Mouse (Mus musculus): ENCODE data around the gene Odf3l2. TPM values are rescaled to one million over a fixed set of nuclear protein-coding genes. Genes with fewer than 3 reads are reported as not detected.

Odf3l2 gene
- total RNA-seq, 2 experiments from 2014 or later, result not detected

DNA sequence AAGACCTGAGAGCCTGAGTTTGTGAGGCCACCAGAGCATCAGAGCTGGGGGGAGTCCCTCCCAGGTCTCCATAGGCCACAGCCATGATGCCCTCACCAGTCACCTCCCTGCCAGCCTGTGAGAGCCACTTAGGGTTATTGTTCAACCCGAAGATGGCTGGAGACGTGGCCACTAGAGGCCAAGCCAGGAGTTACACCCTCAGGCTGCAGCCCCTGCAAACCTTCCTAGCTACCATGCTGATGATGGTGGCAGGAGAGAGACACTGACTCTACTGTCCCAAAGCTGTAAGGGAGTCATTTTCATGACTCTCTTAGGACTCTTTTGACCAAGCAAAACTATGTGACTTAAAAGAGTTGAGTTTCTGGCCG, 26.5 kb upstream of the Odf3l2 start:
- no peak for ATAC-seq (replicated peaks; ENCODE audit: low FRiP score, poor library complexity, severe bottlenecking)

- ATAC-seq (replicated peaks; ENCODE audit: low FRiP score, poor library complexity, severe bottlenecking), result no peak
Observed at GRCm38 (mm10) chr10:79671396-79672087, 26.0 kb upstream of the Odf3l2 start.

DNA sequence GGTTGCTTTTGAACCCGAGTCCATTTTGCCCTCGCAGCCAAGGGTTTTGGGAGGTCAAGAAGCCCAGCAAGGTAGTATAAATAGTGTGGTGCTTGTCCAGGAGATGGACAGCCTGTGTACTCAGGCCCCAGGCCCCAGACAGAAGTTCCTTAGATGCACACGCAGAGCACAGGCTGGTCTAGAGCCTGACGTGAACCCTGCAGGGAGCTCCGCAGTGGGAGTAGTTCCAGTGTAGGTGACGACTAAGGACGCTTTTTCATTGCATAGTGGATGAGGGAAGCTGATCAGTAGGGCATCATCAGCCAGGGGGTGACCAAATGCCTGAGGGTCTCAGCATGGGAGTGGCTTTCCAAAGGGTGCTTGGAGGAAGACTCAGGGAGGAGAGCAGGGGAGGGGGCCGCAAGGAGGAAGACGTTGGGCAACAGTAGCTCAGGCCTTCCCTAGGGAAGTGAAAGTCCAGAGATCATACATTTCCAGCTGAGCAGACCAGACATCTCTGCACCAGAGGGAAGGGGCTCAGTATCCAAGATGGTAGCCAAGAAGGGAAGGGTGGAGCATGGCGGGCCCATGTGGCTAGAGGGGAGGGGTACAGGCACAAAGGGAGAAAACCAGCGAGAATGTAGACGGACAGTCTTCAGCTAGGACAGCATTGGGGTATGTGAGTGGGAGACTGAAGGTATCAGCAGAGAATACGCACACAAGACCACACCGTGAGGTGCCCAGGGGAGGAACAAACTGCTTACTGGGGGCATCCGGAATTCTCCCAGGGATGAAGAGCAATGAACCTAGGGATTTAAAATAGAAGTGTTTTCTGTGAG, 24.7 kb upstream of the Odf3l2 start:
- ATAC-seq (replicated peaks; ENCODE audit: low FRiP score, poor library complexity, severe bottlenecking), result no peak

DNA sequence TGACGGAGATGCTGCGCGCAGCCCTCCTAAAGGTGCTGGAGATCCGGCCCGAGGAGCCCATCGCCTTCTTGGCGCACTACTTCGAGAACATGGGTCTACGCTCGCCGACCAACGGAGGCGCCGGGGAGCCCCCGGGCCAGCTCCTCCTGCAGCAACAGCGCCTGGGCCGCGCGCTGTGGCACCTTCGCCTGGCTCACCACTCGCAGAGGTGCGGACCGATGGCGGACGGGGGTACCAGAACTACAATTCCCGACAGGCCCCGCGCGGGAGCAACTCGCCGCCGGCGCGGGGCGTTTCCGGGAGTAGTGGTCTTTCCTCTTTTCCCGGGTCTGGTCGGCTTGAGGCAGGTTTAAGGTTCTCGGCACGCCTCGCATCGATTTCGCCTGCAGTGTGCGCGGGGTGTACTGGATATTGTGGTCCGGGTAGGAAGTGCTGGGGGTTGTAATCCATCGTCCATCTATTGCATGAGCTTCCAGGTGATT, 24.1 kb upstream of the Odf3l2 start:
- ATAC-seq (replicated peaks; ENCODE audit: low FRiP score, poor library complexity, severe bottlenecking), result 0 out of 2 replicates have a peak, but pooled peaks have one; percentile 22

DNA sequence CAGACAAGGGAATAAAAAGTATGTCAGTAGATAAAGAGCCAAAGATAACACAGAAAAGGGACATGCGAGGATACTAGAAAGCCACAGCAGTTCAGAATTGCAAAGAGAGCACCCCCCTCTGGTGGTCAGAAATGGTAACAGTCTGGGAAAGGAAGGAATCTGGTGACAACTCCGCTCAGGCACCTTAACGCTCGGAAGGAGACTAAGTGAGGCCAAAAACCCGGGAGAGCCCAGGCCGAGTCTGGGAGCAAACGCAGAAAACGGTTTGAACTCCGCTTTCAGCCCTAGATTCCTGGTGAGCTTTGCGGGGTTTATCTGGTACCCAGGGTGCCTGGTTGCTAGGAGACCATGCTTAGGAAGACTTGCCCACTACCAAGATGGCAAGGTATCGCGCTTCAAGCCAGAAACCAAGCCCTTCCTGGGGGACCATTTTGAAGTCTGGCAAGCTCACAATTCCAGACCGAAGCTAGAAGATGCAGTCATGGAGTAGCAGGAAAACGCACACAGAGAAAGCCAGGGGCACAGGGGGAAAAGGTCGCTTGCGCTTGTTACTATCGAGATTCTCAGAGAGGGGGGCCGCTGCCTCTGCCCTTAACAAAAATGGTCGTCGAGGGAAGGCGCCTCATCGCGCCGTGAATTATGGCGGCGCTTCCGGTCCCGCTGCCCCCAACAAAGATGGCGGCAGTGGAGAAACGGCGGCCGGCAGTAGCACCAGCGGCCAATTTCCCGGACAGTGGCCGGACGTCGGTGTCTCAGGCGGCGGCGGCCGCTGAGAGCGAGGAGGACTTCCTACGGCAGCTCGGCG, 23.4 kb upstream of the Odf3l2 start, which contains the start of gene Tpgs1:
Tpgs1 (plus strand) TSS at position 599 of the 805 bp plus-strand sequence.
- peak; percentile 87 for ATAC-seq (replicated peaks; ENCODE audit: low FRiP score, poor library complexity, severe bottlenecking)

GRCm38 (mm10) chr10:79668076-79668475, 22.5 kb upstream of the Odf3l2 start:
- no peak for ATAC-seq (replicated peaks; ENCODE audit: low FRiP score, poor library complexity, severe bottlenecking)

- ATAC-seq (replicated peaks; ENCODE audit: low FRiP score, poor library complexity, severe bottlenecking), result no peak
Observed at GRCm38 (mm10) chr10:79666493-79666892, 21.0 kb upstream of the Odf3l2 start.

- no peak for ATAC-seq (replicated peaks; ENCODE audit: low FRiP score, poor library complexity, severe bottlenecking)
Observed at GRCm38 (mm10) chr10:79665051-79665450, 19.5 kb upstream of the Odf3l2 start.

- ATAC-seq (replicated peaks; ENCODE audit: low FRiP score, poor library complexity, severe bottlenecking), result peak; percentile 60
Observed at GRCm38 (mm10) chr10:79664131-79664665, 18.7 kb upstream of the Odf3l2 start, which contains the start of gene Madcam1. Gene Madcam1 (plus strand): TSS chr10:79664559.

GRCm38 (mm10) chr10:79661861-79662260, 16.3 kb upstream of the Odf3l2 start:
- ATAC-seq (replicated peaks; ENCODE audit: low FRiP score, poor library complexity, severe bottlenecking), result no peak

- ATAC-seq (replicated peaks; ENCODE audit: low FRiP score, poor library complexity, severe bottlenecking), result no peak
Observed at GRCm38 (mm10) chr10:79660298-79660697, 14.8 kb upstream of the Odf3l2 start.

DNA sequence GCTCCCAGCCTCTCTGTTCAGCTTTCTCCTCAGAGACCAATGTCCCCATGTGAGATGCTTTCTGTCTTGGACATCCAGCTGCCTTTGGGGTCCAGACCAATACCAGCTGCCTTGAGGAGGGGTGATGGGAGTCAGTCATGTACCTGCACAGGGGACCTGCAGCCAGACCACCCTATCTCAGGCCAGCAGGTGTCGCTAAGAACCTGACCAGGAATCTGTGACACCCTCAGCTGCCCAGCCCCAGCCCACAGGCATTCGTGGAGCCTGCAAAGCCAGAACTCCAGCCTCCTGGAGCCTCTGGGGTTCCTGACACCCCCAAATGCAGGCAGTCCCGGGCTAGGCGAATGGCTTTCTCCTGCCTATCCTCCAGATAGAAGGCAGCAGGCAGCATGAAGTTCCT, 13.3 kb upstream of the Odf3l2 start:
- ATAC-seq (replicated peaks; ENCODE audit: low FRiP score, poor library complexity, severe bottlenecking), result peak; percentile 61

DNA sequence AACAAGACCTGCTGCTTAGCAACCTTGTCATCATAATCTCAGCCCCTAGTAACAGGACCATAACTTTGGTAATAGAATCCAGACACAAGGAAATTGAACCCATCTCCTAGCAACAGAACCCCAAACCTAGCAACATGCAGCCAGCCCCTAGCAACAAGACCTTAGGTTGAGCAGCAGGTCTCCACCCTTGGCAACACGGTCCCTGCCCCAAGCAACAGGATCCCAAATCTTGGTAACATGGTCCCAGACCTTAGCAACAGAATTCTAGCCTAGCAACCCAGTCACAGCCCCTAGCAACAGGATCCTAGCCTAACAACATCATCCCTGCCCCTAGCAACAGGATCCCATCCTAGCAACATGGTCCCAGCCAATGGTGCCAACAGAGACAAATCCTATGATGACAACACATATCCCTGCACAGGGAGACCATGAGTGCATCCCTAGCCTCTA, 9.4 kb upstream of the Odf3l2 start:
- no peak for ATAC-seq (replicated peaks; ENCODE audit: low FRiP score, poor library complexity, severe bottlenecking)

GRCm38 (mm10) chr10:79652789-79653188, 7.3 kb upstream of the Odf3l2 start:
- no peak for ATAC-seq (replicated peaks; ENCODE audit: low FRiP score, poor library complexity, severe bottlenecking)

DNA sequence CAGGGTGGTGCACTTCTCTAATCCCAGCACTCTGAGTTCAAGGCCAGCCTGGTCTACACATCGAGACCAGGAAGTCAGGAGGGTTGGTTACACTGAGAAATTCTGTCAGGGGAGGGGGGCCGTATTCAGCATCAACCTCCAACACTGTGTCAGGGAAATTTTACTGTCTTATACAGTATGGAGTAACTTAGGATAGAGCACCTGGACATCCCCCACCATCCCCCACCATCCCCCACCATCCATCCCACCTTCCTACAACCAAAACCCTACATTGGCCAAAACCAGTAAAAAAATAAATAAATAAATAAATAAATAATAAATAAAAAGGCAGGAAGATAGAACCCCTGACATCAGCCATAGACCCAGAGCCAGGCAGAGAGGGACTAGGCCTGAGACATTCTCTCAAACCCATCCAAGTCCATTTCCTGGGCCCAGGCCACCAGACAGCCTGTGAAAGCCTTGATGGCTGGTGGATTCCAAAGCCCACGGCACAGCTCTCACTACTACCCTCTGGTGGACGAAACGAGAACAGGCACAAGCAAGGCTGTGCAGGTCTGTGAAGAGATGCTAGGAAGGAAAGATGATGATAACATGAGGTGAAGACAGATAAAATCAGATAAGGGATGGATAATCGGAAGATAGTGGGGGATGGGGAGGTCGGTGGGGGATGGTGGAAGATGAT, 3.7 kb upstream of the Odf3l2 start:
- peak; percentile 81 for ATAC-seq (replicated peaks; ENCODE audit: low FRiP score, poor library complexity, severe bottlenecking)

DNA sequence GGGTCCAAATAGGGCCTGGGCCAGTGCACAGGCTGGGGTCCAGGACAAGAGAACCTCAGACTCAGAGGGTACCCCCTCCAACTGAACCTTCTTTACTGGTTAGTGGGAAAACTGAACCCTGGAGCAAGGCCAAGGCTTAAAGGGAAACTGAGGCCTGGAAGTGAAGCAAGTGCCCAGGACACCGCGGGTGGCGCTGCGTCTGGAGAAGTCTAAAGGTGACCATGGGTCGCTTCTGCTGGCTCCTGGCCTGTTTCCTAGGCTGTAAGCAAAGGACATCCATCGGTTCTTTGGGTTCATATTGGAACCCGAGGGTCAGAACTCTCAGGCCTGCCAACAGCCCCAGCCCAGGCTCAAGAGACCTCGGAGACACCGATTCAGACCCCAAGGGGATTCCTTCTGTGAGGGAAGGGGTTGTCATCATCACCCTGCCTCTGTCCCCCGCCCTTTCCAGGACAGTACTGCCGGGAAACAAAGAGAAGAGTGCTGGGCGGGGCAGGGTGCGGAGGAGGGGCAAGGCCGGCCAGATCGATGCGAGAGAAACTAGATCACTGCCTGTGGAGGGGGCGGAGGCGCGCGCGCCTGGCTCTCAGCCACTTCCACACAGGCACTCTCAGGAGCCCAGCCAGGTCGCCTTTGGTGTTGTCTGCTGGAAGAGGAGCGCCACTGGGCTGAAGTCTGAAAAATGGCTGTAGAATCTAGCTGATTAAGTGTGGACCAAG, 6.9 kb downstream of the Odf3l2 start:
- no peak for ATAC-seq (replicated peaks; ENCODE audit: low FRiP score, poor library complexity, severe bottlenecking)

DNA sequence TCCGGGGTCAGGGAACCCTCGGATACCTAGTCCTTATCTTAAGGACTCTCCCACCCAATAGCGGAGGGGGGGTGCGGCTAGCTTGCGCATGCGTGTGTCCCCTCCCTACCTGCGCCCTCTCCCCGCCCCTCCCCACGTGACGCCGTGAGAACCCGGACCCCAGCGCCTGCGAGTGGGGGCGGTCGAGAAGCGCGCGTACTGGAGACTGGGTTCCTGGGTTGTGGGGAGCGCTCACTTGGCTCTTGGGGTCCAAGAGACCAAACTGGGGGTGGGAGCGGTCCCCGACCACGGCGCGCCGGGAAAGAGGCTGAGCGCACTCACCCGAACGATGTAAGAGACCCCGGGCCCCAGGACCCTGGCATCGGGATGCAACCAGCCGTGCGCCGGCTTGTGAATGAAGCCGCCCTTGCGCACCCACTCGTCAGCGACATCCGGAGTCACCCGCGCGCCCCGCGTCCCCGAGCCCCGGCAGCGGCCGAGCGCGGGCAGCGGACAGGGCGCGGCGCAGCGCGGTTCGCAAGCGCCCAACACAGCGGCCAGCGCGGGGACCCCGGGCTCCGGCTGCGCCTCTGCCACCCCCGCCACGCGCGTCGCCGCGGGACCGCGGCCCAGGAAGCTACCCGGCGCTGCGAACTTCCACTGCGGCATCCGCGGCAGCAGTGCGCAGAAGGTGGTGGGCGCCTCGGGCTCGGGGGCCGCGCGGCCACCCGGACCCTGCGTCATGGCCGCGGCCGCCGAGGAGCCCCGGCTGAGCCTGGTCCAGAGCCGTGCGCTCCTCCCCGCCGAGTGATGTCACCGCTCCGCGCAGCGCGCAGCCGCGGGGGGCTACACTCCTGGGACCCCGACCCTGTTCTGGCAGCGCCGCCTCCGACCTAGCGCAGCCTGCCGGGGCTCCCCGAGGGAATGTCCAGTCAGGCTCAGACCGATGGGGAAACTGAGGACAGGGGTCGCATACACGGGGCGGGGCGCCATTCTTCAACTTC, 8.1 kb downstream of the Odf3l2 start, which contains the start of gene Shc2:
Shc2 (minus strand) TSS at position 791 of the 983 bp plus-strand sequence.
- no peak for ATAC-seq (replicated peaks; ENCODE audit: low FRiP score, poor library complexity, severe bottlenecking)
